Mouse (Mus musculus): ENCODE measurements around the gene Pygl. TPM values are rescaled to one million over a fixed set of nuclear protein-coding genes. Genes with fewer than 3 reads are reported as not detected.

Pygl gene
- total and polyA plus RNA-seq, 2 experiments from 2014 or later, result 8.3 to 9.0 TPM

- Histone ChIP-seq H3K27ac (no peak overlapping the region), H3K36me3 (ENCODE audit: insufficient read depth, low read length) (peaks cover 14% of the 10 kb centered on the region; the same call in 1 of the 2 replicates), H3K4me2 (ENCODE audit: low read depth, low read length) (no peak overlapping the region), H3K9me3 (ENCODE audit: low read length) (no peaks in the 10 kb centered on the region), H3K4me3 (ENCODE audit: low read length) (no peak overlapping the region), H3K4me1 (ENCODE audit: insufficient read depth, low read length) (no peaks in the 10 kb centered on the region), H3K27me3 (ENCODE audit: insufficient read depth, low read length) (no peaks in the 10 kb centered on the region), H3K9ac (replicated peaks; ENCODE audit: low read length) (no peak overlapping the region)
- 28% methylated on average over 7 of the region's 7 CpGs for WGBS
- no peak for DNase-seq (ENCODE audit: low spot score)
- no peak for TF ChIP-seq CTCF (IDR thresholded peaks at IDR 0.05; ENCODE audit: low read depth)
- no peak for ATAC-seq
Measured at GRCm38 (mm10) chr12:70263721-70264120, 32.4 kb upstream of the Pygl start.

- no peak for DNase-seq (ENCODE audit: low spot score)
- peaks cover 8% of the 10 kb centered on the region; the same call in 1 of the 2 replicates for H3K36me3 ChIP-seq (ENCODE audit: insufficient read depth, low read length)
- H3K4me2 ChIP-seq (ENCODE audit: low read depth, low read length), result no peak overlapping the region
- no peak overlapping the region for H3K27ac ChIP-seq
- no peak overlapping the region for H3K4me3 ChIP-seq (ENCODE audit: low read length)
- H3K4me1 ChIP-seq (ENCODE audit: insufficient read depth, low read length), result no peaks in the 10 kb centered on the region
- no peak for ATAC-seq
- H3K27me3 ChIP-seq (ENCODE audit: insufficient read depth, low read length), result no peaks in the 10 kb centered on the region
- TF ChIP-seq CTCF (IDR thresholded peaks at IDR 0.05; ENCODE audit: low read depth), result no peak
- H3K9me3 ChIP-seq (ENCODE audit: low read length), result no peaks in the 10 kb centered on the region
- 96% methylated on average over 17 of the region's 17 CpGs for WGBS
- no peak overlapping the region for H3K9ac ChIP-seq (replicated peaks; ENCODE audit: low read length)
Measured at GRCm38 (mm10) chr12:70262271-70262953, 31.1 kb upstream of the Pygl start.

- no peak for TF ChIP-seq CTCF (IDR thresholded peaks at IDR 0.05; ENCODE audit: low read depth)
- Histone ChIP-seq H3K36me3 (ENCODE audit: insufficient read depth, low read length) (no peaks in the 10 kb centered on the region; the same call in none of the 2 replicates), H3K4me1 (ENCODE audit: insufficient read depth, low read length) (no peaks in the 10 kb centered on the region), H3K9me3 (ENCODE audit: low read length) (no peaks in the 10 kb centered on the region), H3K4me3 (ENCODE audit: low read length) (no peak overlapping the region), H3K27ac (no peak overlapping the region), H3K27me3 (ENCODE audit: insufficient read depth, low read length) (no peaks in the 10 kb centered on the region), H3K9ac (replicated peaks; ENCODE audit: low read length) (no peak overlapping the region), H3K4me2 (ENCODE audit: low read depth, low read length) (no peak overlapping the region)
- ATAC-seq, result no peak
- WGBS, result 76% methylated on average over 15 of the region's 15 CpGs
- DNase-seq (ENCODE audit: low spot score), result no peak
Measured at GRCm38 (mm10) chr12:70251210-70251884, 20.1 kb upstream of the Pygl start.

- Histone ChIP-seq H3K4me1 (ENCODE audit: insufficient read depth, low read length) (no peaks in the 10 kb centered on the region), H3K9ac (replicated peaks; ENCODE audit: low read length) (no peak overlapping the region), H3K27me3 (ENCODE audit: insufficient read depth, low read length) (no peaks in the 10 kb centered on the region), H3K4me3 (ENCODE audit: low read length) (no peak overlapping the region), H3K4me2 (ENCODE audit: low read depth, low read length) (no peak overlapping the region), H3K36me3 (ENCODE audit: insufficient read depth, low read length) (no peaks in the 10 kb centered on the region; the same call in none of the 2 replicates), H3K9me3 (ENCODE audit: low read length) (no peaks in the 10 kb centered on the region), H3K27ac (no peak overlapping the region; the same call in 1 of the 2 replicates)
- DNase-seq (ENCODE audit: low spot score) (no peak), ATAC-seq (peak; percentile 34; the same call in 1 of the 2 replicates)
- 47% methylated on average over 10 of the region's 10 CpGs for WGBS
- TF ChIP-seq CTCF (IDR thresholded peaks at IDR 0.05; ENCODE audit: low read depth), result no peak
Measured at GRCm38 (mm10) chr12:70249616-70250157, 18.4 kb upstream of the Pygl start.

- DNase-seq (ENCODE audit: low spot score) (no peak), ATAC-seq (peak; percentile 48; the same call in 1 of the 2 replicates)
- no peaks in the 10 kb centered on the region for H3K4me1 ChIP-seq (ENCODE audit: insufficient read depth, low read length)
- no peaks in the 10 kb centered on the region for H3K9me3 ChIP-seq (ENCODE audit: low read length)
- no peak overlapping the region for H3K4me3 ChIP-seq (ENCODE audit: low read length)
- H3K36me3 ChIP-seq (ENCODE audit: insufficient read depth, low read length), result no peaks in the 10 kb centered on the region; the same call in none of the 2 replicates
- H3K9ac ChIP-seq (replicated peaks; ENCODE audit: low read length), result no peak overlapping the region
- no peaks in the 10 kb centered on the region for H3K27me3 ChIP-seq (ENCODE audit: insufficient read depth, low read length)
- TF ChIP-seq CTCF (IDR thresholded peaks at IDR 0.05; ENCODE audit: low read depth), result no peak
- no peak overlapping the region for H3K4me2 ChIP-seq (ENCODE audit: low read depth, low read length)
- no peak overlapping the region for H3K27ac ChIP-seq
- 39% methylated on average over 15 of the region's 15 CpGs for WGBS
Measured at GRCm38 (mm10) chr12:70247683-70248474, 16.6 kb upstream of the Pygl start.

- H3K4me1 ChIP-seq (ENCODE audit: insufficient read depth, low read length), result no peaks in the 10 kb centered on the region
- no peak for DNase-seq (ENCODE audit: low spot score)
- H3K4me3 ChIP-seq (ENCODE audit: low read length), result no peak overlapping the region
- H3K27ac ChIP-seq, result no peak overlapping the region
- ATAC-seq, result no peak
- H3K9me3 ChIP-seq (ENCODE audit: low read length), result no peaks in the 10 kb centered on the region
- no peak for TF ChIP-seq CTCF (IDR thresholded peaks at IDR 0.05; ENCODE audit: low read depth)
- no peaks in the 10 kb centered on the region for H3K27me3 ChIP-seq (ENCODE audit: insufficient read depth, low read length)
- WGBS, result 74% methylated on average over 7 of the region's 7 CpGs
- H3K36me3 ChIP-seq (ENCODE audit: insufficient read depth, low read length), result no peaks in the 10 kb centered on the region; the same call in 1 of the 2 replicates
- no peak overlapping the region for H3K4me2 ChIP-seq (ENCODE audit: low read depth, low read length)
- no peak overlapping the region for H3K9ac ChIP-seq (replicated peaks; ENCODE audit: low read length)
Measured at GRCm38 (mm10) chr12:70242550-70242949, 11.3 kb upstream of the Pygl start.
